Mouse (Mus musculus) erythroblast, embryonic 14.5 days (primary cell): ENCODE results near the gene Ksr1.

Source experiments
- GATA1 ChIP-seq: IDR thresholded peaks from 2 replicates; pipeline ENCODE4 v1.6.1; 2012; ENCODE audit warnings: low read length, inconsistent platforms, mixed read lengths
- TAL1 ChIP-seq: IDR thresholded peaks from 3 replicates; pipeline ENCODE4 v1.6.1; 2012; ENCODE audit warnings: low read length, inconsistent platforms, mixed read lengths

DNA sequence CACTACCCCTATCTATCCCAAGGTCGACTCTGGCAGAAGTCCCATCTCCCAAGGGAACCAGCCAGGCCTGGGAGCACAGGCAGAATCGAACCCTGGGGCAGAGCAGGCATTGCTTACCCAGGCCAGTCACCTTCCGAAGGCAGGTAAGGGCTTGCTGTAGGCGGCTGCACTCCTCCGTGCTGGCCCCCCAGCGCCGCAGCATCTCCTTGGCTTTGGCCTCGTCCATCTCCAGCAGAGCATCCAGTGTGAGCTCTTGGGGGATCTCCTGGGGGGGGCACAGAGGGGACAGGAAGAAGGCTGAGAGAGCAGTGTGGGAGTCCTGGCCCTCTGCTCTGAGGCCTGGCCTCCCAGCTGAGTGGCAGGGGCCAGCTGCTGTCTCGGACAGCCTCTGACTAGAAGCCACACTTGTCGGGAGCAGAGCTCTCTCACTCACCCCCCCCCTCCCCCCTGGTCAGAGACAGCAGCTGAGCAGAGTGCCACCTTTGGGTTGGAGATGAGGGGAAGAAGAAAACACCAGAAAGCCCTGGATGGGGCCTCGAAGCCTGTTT, 99.0 kb downstream of the Ksr1 start:
- no peak for TF ChIP-seq GATA1
- no peak for TF ChIP-seq TAL1
